Mouse (Mus musculus): ENCODE data around the gene Stk36. TPM values are rescaled to one million over a fixed set of nuclear protein-coding genes. Genes with fewer than 3 reads are reported as not detected.

The Stk36 gene
- total RNA-seq, 2 experiments from 2014 or later, result 5.1 to 6.0 TPM

GRCm38 (mm10) chr1:74665153-74665552 is 63.9 kb downstream of the Stk36 start:
- DNase-seq (ENCODE audit: low spot score in 2 of 2), result no peak

- DNase-seq (ENCODE audit: low spot score in 2 of 2), result no peak
Observed at GRCm38 (mm10) chr1:74668371-74668770, 67.1 kb downstream of the Stk36 start.

- DNase-seq (ENCODE audit: low spot score in 2 of 2), result no peak
Observed at GRCm38 (mm10) chr1:74672731-74673130, 71.5 kb downstream of the Stk36 start.

- no peak for DNase-seq (ENCODE audit: low spot score in 2 of 2)
Observed at GRCm38 (mm10) chr1:74676863-74677262, 75.6 kb downstream of the Stk36 start.

- no peak for DNase-seq (ENCODE audit: low spot score in 2 of 2)
Observed at GRCm38 (mm10) chr1:74677843-74678242, 76.6 kb downstream of the Stk36 start.

Small RNA genes within 50 kb of the gene (microRNA-seq; reads per million reads assigned to microRNA genes)
- not detected for gene Gm25035

Other genes starting within 250 kb of the Stk36 start
- gene Catip, start 239.3 kb upstream of the Stk36 start, total RNA-seq (2021), result under 1 TPM; 0.48 to 0.50 TPM
- gene Slc11a1, start 226.2 kb upstream of the Stk36 start, total RNA-seq (2021), result 10 to 100 TPM; 10.2 to 13.6 TPM
- gene Ctdsp1, start 209.9 kb upstream of the Stk36 start, total RNA-seq (2021), result 100 to 1,000 TPM; 156 to 162 TPM
- 1 to 10 TPM; 1.6 to 7.1 TPM for gene Vil1, start 192.1 kb upstream of the Stk36 start, total RNA-seq (2021)
- gene Cnot9, start 95.4 kb upstream of the Stk36 start, total RNA-seq (2021), result 10 to 100 TPM; 43.9 to 44.4 TPM
- gene Plcd4, start 58.6 kb upstream of the Stk36 start, total RNA-seq (2021), result 1 to 10 TPM in 1 of 2 experiments, under 1 TPM in 1; 0.90 to 1.1 TPM
- gene Usp37, start 57.2 kb upstream of the Stk36 start, total RNA-seq (2021), result 10 to 100 TPM; 28.4 to 31.1 TPM
- 10 to 100 TPM; 15.7 to 15.8 TPM for gene Zfp142, start 13.2 kb upstream of the Stk36 start, total RNA-seq (2021)
- gene Bcs1l, start 13.2 kb upstream of the Stk36 start, total RNA-seq (2021), result 10 to 100 TPM; 22.2 to 23.5 TPM
- gene Rnf25, start within 50 bp of the Stk36 start, total RNA-seq (2021), result 10 to 100 TPM; 51.9 to 58.5 TPM
- 10 to 100 TPM; 27.8 to 30.2 TPM for gene Ttll4, start 60.3 kb downstream of the Stk36 start, total RNA-seq (2021)
- gene Cyp27a1, start 112.1 kb downstream of the Stk36 start, total RNA-seq (2021), result 1 to 10 TPM; 6.2 to 8.0 TPM
- under 1 TPM; 0.42 to 0.45 TPM for gene Prkag3, start 147.8 kb downstream of the Stk36 start, total RNA-seq (2021)
- 1 to 10 TPM; 3.1 to 3.5 TPM for gene Wnt6, start 170.4 kb downstream of the Stk36 start, total RNA-seq (2021)
- under 1 TPM; 0.23 to 0.50 TPM for gene Wnt10a, start 190.1 kb downstream of the Stk36 start, total RNA-seq (2021)